Mouse (Mus musculus) MEL (cell line): ENCODE data around the gene Mrpl9. TPM values are rescaled to one million over a fixed set of nuclear protein-coding genes. Genes with fewer than 3 reads are reported as not detected.

ENCODE experiments used
- DNase-seq: peaks from one replicate; pipeline ENCODE4 v3.0.0; 2011; ENCODE audit warnings: low read depth, low spot score
- H3K27ac ChIP-seq: 2 replicates; pipeline ENCODE4 v1.5.1; 2012; ENCODE audit warnings: low read depth, mild to moderate bottlenecking, control low read depth, low read length, moderate library complexity; ENCODE audit not compliant: control insufficient read depth
- H3K27me3 ChIP-seq, 2 experiments: fragments of 150-350 bp in 1 of 2; sonication (generic) in 1 of 2; 2 replicates each; pipeline ENCODE4 v1.6.1; 2012; ENCODE audit warnings: low read length in 2 of 2, mild to moderate bottlenecking in 2 of 2, improper control_type of control experiment in 1 of 2, moderate library complexity in 1 of 2; ENCODE audit not compliant: insufficient read depth in 2 of 2, control insufficient read depth in 1 of 2
- H3K36me3 ChIP-seq, 2 experiments: 2 replicates each; pipeline ENCODE4 v1.6.1; 2012 to 2014; ENCODE audit warnings: low read length in 2 of 2, improper control_type of control experiment in 1 of 2, inconsistent platforms in 1 of 2, mild to moderate bottlenecking in 1 of 2; ENCODE audit not compliant: insufficient read depth in 2 of 2, control insufficient read depth in 1 of 2
- H3K4me1 ChIP-seq, 2 experiments: fragments of 150-350 bp in 1 of 2; sonication (generic) in 1 of 2; 2 replicates each; pipeline ENCODE4 v1.6.1; 2012; ENCODE audit warnings: low read length in 2 of 2, improper control_type of control experiment in 1 of 2, mild to moderate bottlenecking in 1 of 2; ENCODE audit not compliant: insufficient read depth in 2 of 2, control insufficient read depth in 1 of 2
- H3K4me3 ChIP-seq, 2 experiments: fragments of 150-350 bp in 1 of 2; sonication (generic) in 1 of 2; 2 replicates each; pipeline ENCODE4 v1.5.1; 2012; ENCODE audit warnings: low read depth in 2 of 2, low read length in 2 of 2, mild to moderate bottlenecking in 2 of 2, moderate library complexity in 2 of 2, control low read depth in 1 of 2, improper control_type of control experiment in 1 of 2; ENCODE audit not compliant: control insufficient read depth in 1 of 2, insufficient read depth in 1 of 2
- H3K79me2 ChIP-seq: 2 replicates; pipeline ENCODE4 v1.6.1; 2012; ENCODE audit warnings: mild to moderate bottlenecking, low read length, moderate library complexity; ENCODE audit not compliant: control insufficient read depth, poor library complexity, insufficient read depth
- H3K9ac ChIP-seq: 2 replicates; pipeline ENCODE4 v1.6.1; 2012; ENCODE audit warnings: low read depth, mild to moderate bottlenecking, control low read depth, low read length, moderate library complexity; ENCODE audit not compliant: control insufficient read depth, poor library complexity, severe bottlenecking
- H3K9me3 ChIP-seq: fragments of 150-350 bp; sonication (generic); replicated peaks from 2 replicates; pipeline ENCODE4 v1.6.1; 2012; ENCODE audit warnings: mild to moderate bottlenecking, low read length, improper control_type of control experiment, moderate library complexity; ENCODE audit not compliant: insufficient read depth
- BHLHE40 ChIP-seq: IDR thresholded peaks from 2 replicates; pipeline ENCODE4 v1.6.1; 2012; ENCODE audit warnings: low read depth, mild to moderate bottlenecking, inconsistent platforms, low read length, improper control_type of control experiment, borderline replicate concordance
- CHD2 ChIP-seq: IDR thresholded peaks from 2 replicates; pipeline ENCODE4 v1.6.1; 2011; ENCODE audit warnings: low read length, improper control_type of control experiment
- ELF1 ChIP-seq: IDR thresholded peaks from 2 replicates; pipeline ENCODE4 v1.6.1; 2014; ENCODE audit warnings: low read depth, mild to moderate bottlenecking, inconsistent platforms, low read length, improper control_type of control experiment, moderate library complexity
- GABPA ChIP-seq: IDR thresholded peaks from 2 replicates; pipeline ENCODE4 v1.6.1; 2012; ENCODE audit warnings: low read depth, mild to moderate bottlenecking, inconsistent platforms, low read length, improper control_type of control experiment, moderate library complexity
- HCFC1 ChIP-seq: IDR thresholded peaks from 2 replicates; pipeline ENCODE4 v1.6.1; 2012; ENCODE audit warnings: low read depth, mild to moderate bottlenecking, inconsistent platforms, low read length, improper control_type of control experiment, moderate library complexity
- KAT2A ChIP-seq: conservative IDR thresholded peaks from 2 replicates; pipeline ENCODE4 v1.6.1; 2012; ENCODE audit warnings: low read depth, low read length, improper control_type of control experiment, inconsistent platforms
- MAFK ChIP-seq: IDR thresholded peaks from 2 replicates; pipeline ENCODE4 v1.6.1; 2011; ENCODE audit warnings: low read depth, mild to moderate bottlenecking, low read length, improper control_type of control experiment, borderline replicate concordance
- MAX ChIP-seq: IDR thresholded peaks from 2 replicates; pipeline ENCODE4 v1.6.1; 2011; ENCODE audit warnings: low read length, improper control_type of control experiment
- MYB ChIP-seq: IDR thresholded peaks from 2 replicates; pipeline ENCODE4 v1.6.1; 2011; ENCODE audit warnings: mild to moderate bottlenecking, low read depth, low read length, improper control_type of control experiment
- NELFE ChIP-seq: IDR thresholded peaks from 2 replicates; pipeline ENCODE4 v1.6.1; 2011; ENCODE audit warnings: low read depth, low read length, improper control_type of control experiment
- NRF1 ChIP-seq: IDR thresholded peaks from 2 replicates; pipeline ENCODE4 v1.6.1; 2014; ENCODE audit warnings: low read depth, mild to moderate bottlenecking, inconsistent platforms, low read length, improper control_type of control experiment, moderate library complexity; ENCODE audit not compliant: poor library complexity, insufficient read depth, severe bottlenecking
- POLR2AphosphoS2 ChIP-seq: IDR thresholded peaks from 2 replicates; pipeline ENCODE4 v1.6.1; 2011; ENCODE audit warnings: low read length, improper control_type of control experiment
- POLR2AphosphoS5 ChIP-seq: IDR thresholded peaks from 2 replicates; pipeline ENCODE4 v1.6.1; 2012; ENCODE audit warnings: low read depth, borderline replicate concordance, mild to moderate bottlenecking, inconsistent platforms, low read length, moderate library complexity, mixed read lengths
- RAD21 ChIP-seq: IDR thresholded peaks from 2 replicates; pipeline ENCODE4 v1.6.1; 2011; ENCODE audit warnings: mild to moderate bottlenecking, low read depth, low read length, improper control_type of control experiment
- RCOR1 ChIP-seq: IDR thresholded peaks from 2 replicates; pipeline ENCODE4 v1.6.1; 2012; ENCODE audit warnings: low read depth, mild to moderate bottlenecking, inconsistent platforms, low read length, improper control_type of control experiment
- SIN3A ChIP-seq: IDR thresholded peaks from 2 replicates; pipeline ENCODE4 v1.6.1; 2012; ENCODE audit warnings: low read length, improper control_type of control experiment, inconsistent platforms
- SMC3 ChIP-seq: IDR thresholded peaks from 2 replicates; pipeline ENCODE4 v1.6.1; 2011; ENCODE audit warnings: low read depth, low read length, improper control_type of control experiment
- TAL1 ChIP-seq: IDR thresholded peaks from 2 replicates; pipeline ENCODE4 v1.6.1; 2012; ENCODE audit warnings: mild to moderate bottlenecking, inconsistent platforms, low read length, moderate library complexity, mixed read lengths
- TBP ChIP-seq: IDR thresholded peaks from 2 replicates; pipeline ENCODE4 v1.8.0; 2011; ENCODE audit warnings: low read depth, low read length, improper control_type of control experiment
- UBTF ChIP-seq: IDR thresholded peaks from 2 replicates; pipeline ENCODE4 v1.6.1; 2012; ENCODE audit warnings: low read depth, mild to moderate bottlenecking, inconsistent platforms, low read length, improper control_type of control experiment, moderate library complexity, borderline replicate concordance; ENCODE audit not compliant: insufficient read depth
- USF1 ChIP-seq: IDR thresholded peaks from 2 replicates; pipeline ENCODE4 v1.6.1; 2014; ENCODE audit warnings: low read depth, mild to moderate bottlenecking, inconsistent platforms, low read length, improper control_type of control experiment, moderate library complexity
- USF2 ChIP-seq, 2 experiments: IDR thresholded peaks; 2 replicates each; pipeline ENCODE4 v1.6.1; 2011 to 2012; ENCODE audit warnings: improper control_type of control experiment in 2 of 2, low read length in 2 of 2, borderline replicate concordance in 1 of 2, inconsistent platforms in 1 of 2, low read depth in 1 of 2, mild to moderate bottlenecking in 1 of 2; ENCODE audit not compliant: insufficient read depth in 1 of 2
- polyA plus RNA-seq, 2 experiments: library from polyadenylated mRNA; stranded (reverse) in 1 of 2; unstranded in 1 of 2; fragments of >175 nt in 1 of 2; fragments of >200 nt in 1 of 2; gene quantifications; 2 replicates each; pipeline versions ENCODE4 v1.2.1 to v1.2.4; 2012; ENCODE audit warnings: low replicate concordance in 2 of 2, low read depth in 1 of 2; ENCODE audit not compliant: insufficient read length in 2 of 2, insufficient read depth in 1 of 2, missing spikeins in 1 of 2
- total RNA-seq: library from RNA; depleted of rRNA; stranded (reverse); fragments of 300-350 nt; gene quantifications from 2 replicates; pipeline ENCODE4 v1.2.3, GENCODE M21; 2012

Gene Mrpl9
- total and polyA plus RNA-seq, 3 experiments: 191 to 208 TPM; not detected in 1

DNA sequence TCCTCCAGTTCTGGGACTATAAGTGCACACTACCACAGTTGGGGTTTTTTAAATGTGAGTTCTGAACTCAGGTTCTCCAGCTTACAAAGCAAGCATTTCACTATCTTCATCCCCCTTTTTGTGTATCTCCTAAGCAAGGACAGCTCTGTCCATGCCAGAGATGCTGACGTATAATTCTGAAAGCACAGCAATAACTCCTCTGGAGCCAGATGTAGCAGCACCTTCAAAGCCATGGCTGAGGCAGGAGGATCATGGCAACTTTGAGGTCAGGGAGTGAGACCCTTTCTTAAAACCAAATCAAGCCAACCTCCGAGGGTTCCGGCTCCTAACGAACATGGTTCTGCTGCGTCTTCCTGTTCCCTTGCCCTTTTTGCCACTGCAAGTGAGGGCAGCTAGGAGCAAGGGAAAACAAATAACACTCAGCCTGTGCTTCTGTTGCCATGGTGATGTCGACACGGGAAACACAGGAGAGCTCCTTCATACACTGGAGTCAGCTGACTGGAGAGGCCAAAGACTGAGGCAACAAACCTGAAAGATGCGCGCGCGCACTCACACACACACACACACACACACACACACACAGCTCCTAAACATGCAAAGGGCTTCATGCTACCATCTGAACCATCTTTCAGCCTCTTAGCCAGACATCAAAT is 20.9 kb downstream of the Mrpl9 start:
- H3K9ac ChIP-seq: no peak overlapping the region
- no peak overlapping the region for H3K4me3 ChIP-seq
- H3K27me3 ChIP-seq: no peaks in the 10 kb centered on the region; a peak in 1 of 4 replicates
- no peak for DNase-seq
- no peaks in the 10 kb centered on the region for H3K79me2 ChIP-seq
- no peaks in the 10 kb centered on the region for H3K9me3 ChIP-seq
- no peak overlapping the region for H3K27ac ChIP-seq
- 0 out of 4 replicates have a peak, but pooled peaks cover 0 to 2% of the 10 kb centered on the region in 2 experiments for H3K4me1 ChIP-seq
- no peaks in the 10 kb centered on the region for H3K36me3 ChIP-seq
- TF ChIP-seq USF2 (IDR thresholded peaks at IDR 0.05; ENCODE audit: borderline replicate concordance in 1 of 2, insufficient read depth in 1 of 2, low read depth in 1 of 2, low read length in 2 of 2) (no peak), MYB (no peak), USF1 (no peak), TBP (no peak), CHD2 (no peak), TAL1 (no peak), GABPA (no peak), KAT2A (no peak), MAFK (no peak), RCOR1 (no peak), BHLHE40 (no peak)

DNA sequence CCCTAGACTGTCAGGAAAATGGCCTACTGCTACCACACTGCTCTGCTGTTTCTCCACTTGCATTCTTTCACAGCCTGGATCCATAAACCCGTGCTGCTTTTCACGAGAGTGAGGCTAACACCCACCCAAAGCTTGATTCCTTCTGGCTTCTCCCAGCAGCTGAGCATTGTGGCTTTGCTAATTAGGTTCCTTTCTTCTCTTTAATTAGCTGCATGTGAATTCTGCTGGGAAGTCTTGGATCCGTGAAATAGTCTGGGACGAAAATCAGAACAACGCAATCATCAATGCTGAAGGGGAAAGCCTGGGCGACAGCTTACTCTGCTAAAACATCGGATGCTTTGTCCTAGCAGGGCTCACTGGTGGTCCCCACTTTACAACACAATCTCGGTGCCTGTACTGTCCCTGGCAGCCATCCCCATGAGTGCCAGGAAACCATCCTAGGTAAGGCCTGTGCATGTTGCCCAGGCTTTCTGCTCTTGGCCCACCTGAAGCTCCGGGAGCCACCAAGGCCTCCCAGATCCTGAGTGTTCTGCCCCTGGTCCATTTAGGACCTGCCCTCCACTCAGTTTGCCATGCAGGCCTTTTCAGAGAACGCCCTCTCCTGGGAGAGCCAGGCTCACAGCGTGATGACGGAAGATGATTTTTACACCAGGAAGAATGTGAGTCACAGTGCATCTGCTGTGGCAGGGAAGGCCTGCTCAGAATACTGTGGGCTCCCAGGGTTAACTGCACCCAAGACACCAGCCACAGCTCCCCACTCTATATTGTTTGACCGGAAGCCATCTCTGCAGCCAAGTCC is 22.7 kb downstream of the Mrpl9 start:
- Histone ChIP-seq H3K9me3 (no peaks in the 10 kb centered on the region), H3K27ac (no peak overlapping the region), H3K79me2 (no peaks in the 10 kb centered on the region), H3K9ac (no peak overlapping the region), H3K4me1 (0 out of 4 replicates have a peak, but pooled peaks cover 0 to 4% of the 10 kb centered on the region in 2 experiments), H3K4me3 (no peak overlapping the region)
- no peak for DNase-seq
- TF ChIP-seq NELFE (no peak), KAT2A (no peak), NRF1 (no peak), TAL1 (no peak), POLR2AphosphoS5 (no peak), USF1 (no peak), ELF1 (no peak), RAD21 (no peak), SIN3A (no peak), UBTF (no peak), SMC3 (no peak), GABPA (no peak), USF2 (IDR thresholded peaks at IDR 0.05; ENCODE audit: borderline replicate concordance in 1 of 2, insufficient read depth in 1 of 2, low read depth in 1 of 2, low read length in 2 of 2) (no peak), HCFC1 (no peak), MAX (no peak), POLR2AphosphoS2 (no peak)
- TF ChIP-seq, all 39 proteins: peak for 0
- Histone ChIP-seq H3K36me3 (no peaks in the 10 kb centered on the region), H3K27me3 (no peaks in the 10 kb centered on the region; a peak in 1 of 4 replicates)
